Mouse (Mus musculus) brown adipose tissue, adult 24 weeks (tissue): Measurements from ENCODE around the gene Dclk1. TPM values are rescaled to one million over a fixed set of nuclear protein-coding genes. Genes with fewer than 3 reads are reported as not detected.
A peak's percentile ranks its signal among the peaks of the same experiment; 100 is the strongest.

ENCODE experiments used
- H3K27ac ChIP-seq: fragments of 200-500 bp; replicated peaks from 2 replicates; pipeline ENCODE4 v1.5.1; 2012; ENCODE audit warnings: low read depth, mild to moderate bottlenecking, low read length
- H3K4me1 ChIP-seq: fragments of 200-500 bp; 2 replicates; pipeline ENCODE4 v1.6.1; 2012; ENCODE audit warnings: low read length, mixed read lengths; ENCODE audit not compliant: control insufficient read depth, insufficient read depth, insufficient read length
- H3K4me3 ChIP-seq: fragments of 200-500 bp; 2 replicates; pipeline ENCODE4 v1.5.1; 2012; ENCODE audit warnings: low read depth, mild to moderate bottlenecking, low read length, moderate library complexity; ENCODE audit not compliant: insufficient read depth
- polyA plus RNA-seq: library from polyadenylated mRNA; stranded (reverse); fragments of >200 nt; gene quantifications from 2 replicates; pipeline ENCODE4 v1.2.4, GENCODE M21; 2012; ENCODE audit not compliant: missing spikeins, insufficient read depth, insufficient read length

Gene Dclk1
- polyA plus RNA-seq, 1 experiment, result 2.6 TPM

DNA sequence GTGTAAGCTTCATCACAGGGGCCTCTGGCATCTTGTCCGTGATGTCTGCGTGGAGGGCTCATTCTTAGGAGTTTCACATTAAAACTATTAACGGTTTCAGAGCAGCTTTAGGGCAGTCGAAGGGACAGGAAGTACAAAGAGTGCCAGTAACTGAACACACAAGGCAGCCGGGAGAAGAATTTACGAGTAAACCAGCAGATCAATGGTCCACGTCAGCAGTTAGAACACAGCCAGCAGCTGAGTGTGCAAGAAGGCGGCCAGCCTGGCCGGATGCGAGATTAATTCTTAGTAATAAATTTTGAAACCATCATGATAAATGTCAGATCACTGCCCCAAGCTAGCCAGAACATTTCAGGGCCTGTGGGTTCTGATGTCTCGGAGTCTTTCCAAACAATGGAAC, 94.7 kb downstream of the Dclk1 start:
- Histone ChIP-seq H3K4me1 (no peaks in the 10 kb centered on the region), H3K4me3 (no peak overlapping the region), H3K27ac (no peak overlapping the region)

DNA sequence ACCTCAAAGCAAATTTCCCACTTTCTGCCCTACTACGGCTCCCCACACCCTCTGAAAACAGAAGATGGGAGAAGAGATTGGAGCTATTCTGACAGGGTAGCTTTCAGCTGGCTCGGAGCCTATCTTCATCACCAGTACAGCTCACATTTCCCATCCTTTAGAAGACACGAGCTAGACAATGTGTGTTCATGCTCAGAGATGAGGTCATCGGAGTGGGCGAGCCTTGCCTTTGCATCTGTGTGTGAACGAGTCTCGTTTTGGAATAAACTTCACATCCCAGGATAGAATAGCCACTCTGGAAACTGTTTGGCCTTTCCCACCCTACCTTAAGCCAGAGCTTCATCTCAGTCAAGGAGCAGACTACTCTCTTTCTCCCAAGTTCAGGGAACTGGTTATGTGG, 95.5 kb downstream of the Dclk1 start:
- Histone ChIP-seq H3K4me1 (no peaks in the 10 kb centered on the region), H3K27ac (no peak overlapping the region), H3K4me3 (no peak overlapping the region)

DNA sequence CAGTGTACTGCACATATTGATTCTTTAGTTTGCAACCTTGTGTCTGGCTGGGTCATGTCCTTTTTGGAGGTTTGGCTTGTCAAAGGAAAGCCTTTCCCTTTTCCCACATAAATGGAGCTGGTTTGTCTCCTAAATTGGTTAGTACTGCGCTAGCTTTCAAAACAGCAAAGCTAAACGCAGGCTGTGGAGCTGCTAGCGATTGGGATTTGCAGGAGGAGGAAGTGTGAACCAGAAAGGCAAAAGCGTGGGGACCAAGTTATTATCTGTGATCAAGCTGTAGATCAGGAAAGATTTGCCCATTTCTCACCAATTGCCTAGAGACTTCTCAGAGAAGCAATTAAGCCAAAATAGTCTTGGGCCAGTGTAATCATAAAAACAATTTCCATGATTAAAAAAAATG, 100.3 kb downstream of the Dclk1 start:
- Histone ChIP-seq H3K27ac (no peak overlapping the region), H3K4me1 (no peaks in the 10 kb centered on the region), H3K4me3 (no peak overlapping the region)

DNA sequence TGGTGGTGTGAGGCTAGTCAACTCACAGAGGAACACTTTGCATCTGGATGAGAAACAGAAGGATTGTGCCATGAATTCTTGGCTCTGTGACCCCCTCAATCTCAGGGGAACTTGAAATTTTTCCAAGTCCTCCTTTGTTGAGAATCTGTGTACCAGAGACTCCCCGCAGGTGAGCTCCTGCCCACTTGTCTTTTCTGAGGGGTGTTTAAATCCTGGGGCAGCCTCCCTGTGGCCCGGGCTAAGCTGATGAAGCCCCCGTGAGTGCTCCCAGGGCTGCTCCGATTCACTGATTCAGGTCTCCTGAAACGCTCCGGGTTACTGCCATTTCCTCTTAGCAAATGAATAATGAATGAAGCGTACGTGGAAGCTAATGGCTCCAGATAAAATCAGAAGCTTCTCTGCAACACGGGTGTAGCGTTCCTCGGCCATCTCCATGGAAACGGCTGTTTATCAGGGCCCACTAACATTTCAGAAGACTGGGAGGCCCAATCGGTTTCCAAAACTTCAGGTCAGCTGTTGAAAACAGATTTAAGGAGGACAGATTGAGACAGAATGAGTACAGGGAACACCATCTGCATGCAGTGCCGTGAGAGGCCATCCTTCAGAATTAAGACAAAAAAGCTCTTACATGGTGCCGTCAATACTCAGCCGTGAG, 105.3 kb downstream of the Dclk1 start:
- Histone ChIP-seq H3K4me3 (no peak overlapping the region), H3K4me1 (no peaks in the 10 kb centered on the region), H3K27ac (no peak overlapping the region)

DNA sequence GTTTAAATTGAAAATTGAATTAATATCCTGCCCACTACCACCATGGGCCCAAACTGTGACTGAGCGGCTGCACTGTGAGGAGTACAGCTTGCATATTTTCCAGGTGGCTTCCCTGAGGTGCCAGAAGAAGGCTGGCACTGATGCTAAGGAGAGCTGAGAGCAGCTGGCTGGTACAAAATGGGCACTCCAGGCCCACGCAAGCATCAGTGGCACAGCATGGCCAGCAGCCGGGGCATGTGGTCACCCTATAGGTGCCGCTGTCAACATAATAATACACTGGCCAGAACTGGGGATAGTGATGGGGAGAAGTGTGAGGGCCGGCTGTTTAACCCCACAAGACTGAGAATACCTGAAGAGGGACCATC, 105.8 kb downstream of the Dclk1 start:
- Histone ChIP-seq H3K27ac (no peak overlapping the region), H3K4me1 (no peaks in the 10 kb centered on the region), H3K4me3 (no peak overlapping the region)

DNA sequence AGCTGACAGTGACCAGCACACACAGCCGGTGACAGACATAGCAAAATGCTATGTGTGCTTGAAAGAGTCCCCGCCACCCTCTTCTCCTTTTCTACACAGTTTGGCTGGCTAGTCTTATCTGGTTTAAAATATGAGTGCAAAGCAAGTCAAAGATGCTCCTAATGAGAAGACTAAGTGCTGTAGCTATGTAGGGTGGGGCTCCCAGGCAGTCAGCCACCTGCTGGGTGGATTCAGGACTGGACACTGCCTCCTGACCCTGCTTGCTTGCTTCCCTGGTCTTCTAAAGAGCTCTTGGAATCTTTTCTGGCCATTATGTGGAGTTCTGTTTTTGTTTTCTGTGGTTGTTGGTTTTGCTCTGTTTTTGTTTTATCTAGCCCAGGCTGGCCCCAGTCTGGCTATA, 108.0 kb downstream of the Dclk1 start:
- H3K27ac ChIP-seq, result no peak overlapping the region
- no peaks in the 10 kb centered on the region for H3K4me1 ChIP-seq
- no peak overlapping the region for H3K4me3 ChIP-seq

DNA sequence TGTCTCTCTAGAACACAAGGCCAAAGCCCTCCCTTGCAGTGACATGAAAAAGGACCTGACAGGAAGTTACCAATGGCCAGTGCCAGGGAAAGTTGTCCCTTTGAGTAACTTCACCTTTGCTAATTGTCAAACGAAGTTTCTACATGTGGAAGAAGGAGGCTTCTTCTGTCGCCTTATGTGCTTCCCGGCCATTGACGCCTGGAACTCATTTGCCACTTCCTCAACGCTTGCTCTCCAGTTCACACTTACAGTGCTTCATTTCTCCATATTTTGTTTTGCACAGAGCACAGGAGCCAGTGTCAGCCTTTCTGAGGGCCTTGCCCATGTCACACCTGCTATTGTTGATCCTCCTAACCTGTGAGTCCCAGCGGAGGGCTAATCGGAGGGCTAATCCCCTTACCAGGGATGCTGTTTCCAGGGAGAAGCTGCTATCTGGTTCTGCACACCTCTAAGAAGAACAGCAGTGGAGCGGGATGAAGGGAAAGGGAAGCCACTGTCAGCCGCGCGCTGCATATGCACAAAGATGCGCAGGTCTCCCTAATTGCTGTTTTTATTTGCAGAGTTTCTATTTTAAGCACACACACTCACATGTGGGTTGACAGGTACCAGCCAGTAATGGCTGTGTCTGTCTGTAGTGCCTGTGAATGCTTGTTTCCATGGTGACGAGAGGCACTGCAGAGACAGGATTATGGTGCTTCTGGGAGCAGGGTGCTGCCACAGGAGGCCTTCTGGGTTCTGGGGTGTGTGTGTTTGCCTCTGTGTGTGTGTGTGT, 109.3 kb downstream of the Dclk1 start:
- H3K4me1 ChIP-seq, result no peaks in the 10 kb centered on the region
- H3K27ac ChIP-seq, result no peak overlapping the region
- no peak overlapping the region for H3K4me3 ChIP-seq

DNA sequence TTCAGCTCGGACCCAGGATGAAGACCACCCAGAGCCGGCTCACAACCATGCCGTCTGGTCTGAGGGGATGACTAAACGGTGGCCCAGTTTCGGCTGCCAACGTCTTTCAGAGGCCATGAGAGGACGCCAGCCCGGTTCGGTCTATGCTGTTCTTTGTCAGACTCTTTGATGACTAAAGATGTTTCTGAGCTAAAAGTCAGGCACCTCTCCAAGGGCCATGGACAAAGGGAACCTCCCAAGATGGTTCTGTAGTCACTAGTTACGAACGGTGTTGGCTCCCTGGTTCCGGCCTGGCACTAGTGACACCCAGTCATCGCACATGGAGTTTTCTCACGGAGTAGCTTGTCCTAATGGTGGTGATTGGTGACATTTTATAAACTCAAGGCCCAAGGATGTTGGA, 110.4 kb downstream of the Dclk1 start:
- Histone ChIP-seq H3K4me1 (no peaks in the 10 kb centered on the region), H3K4me3 (no peak overlapping the region)

DNA sequence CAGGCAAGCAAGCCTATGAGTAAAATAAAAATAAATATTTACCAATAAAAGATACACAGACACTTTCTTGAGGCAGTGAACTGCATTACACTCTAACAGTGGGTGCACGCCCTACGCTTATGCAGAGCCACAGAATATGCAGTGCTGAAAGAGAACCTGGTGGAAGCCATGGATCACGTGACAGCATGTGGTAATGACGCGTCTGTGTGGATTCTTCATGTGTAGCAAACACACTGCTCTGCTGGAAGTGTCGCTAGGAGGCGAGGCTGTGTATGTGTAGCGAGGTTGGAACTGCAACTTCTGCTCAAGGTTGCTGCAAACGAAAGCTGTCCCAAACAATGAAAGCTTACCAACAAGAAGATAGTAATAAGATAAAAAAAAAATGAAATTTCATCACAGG, 111.0 kb downstream of the Dclk1 start:
- H3K4me3 ChIP-seq, result no peak overlapping the region
- H3K27ac ChIP-seq, result no peak overlapping the region
- no peaks in the 10 kb centered on the region for H3K4me1 ChIP-seq

More for the DNA sequence above, 110.4 kb downstream of the Dclk1 start:
- no peak overlapping the region for H3K27ac ChIP-seq

DNA sequence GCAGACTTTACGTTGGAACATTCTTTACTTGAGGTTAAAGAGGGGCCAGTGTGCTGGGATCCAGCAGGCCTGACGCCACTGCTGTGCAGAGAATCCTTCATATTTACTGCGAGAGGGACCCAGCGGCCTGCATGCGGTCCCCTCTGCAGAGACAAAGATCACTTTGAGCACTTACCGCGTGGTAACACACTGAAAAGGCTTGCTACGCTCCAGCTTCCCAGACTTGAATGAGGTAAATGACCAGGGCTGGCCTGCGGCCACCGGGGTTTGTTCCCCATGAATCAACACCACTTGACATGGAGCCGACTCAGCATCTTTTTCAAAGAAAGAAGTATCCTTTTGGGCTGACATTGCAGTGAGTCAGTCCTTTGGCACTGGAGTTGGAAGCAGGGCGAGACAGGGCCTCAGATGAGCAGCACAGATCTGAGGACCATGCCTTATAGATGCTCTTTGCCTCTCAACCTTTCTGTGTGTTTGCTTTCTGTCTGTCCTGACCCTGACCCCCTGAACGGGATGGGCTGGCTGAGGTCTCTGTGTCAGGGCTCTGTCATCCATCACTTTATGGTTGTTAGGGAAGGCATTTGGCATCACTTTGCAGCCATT, 111.8 kb downstream of the Dclk1 start:
- H3K4me1 ChIP-seq, result no peaks in the 10 kb centered on the region
- no peak overlapping the region for H3K4me3 ChIP-seq
- no peak overlapping the region for H3K27ac ChIP-seq

DNA sequence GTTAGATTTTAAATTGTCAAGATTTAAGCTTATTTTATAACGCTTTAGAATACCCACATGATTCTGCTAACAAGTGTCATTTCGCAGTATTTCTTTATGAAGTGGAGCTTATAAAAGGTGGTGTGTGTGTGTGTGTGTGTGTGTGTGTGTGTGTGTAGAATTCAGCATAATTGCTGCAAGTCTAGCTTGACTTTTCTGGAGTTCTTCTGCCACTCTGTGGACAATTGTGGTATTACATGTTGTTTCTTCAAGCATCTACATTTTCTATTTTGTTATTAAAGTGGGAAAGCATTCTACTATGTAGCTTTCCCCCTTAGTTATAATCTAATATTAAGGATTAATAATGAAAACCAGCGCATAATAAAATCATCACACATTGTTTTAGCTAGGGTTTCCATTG, 112.6 kb downstream of the Dclk1 start:
- H3K27ac ChIP-seq, result no peak overlapping the region
- H3K4me1 ChIP-seq, result no peaks in the 10 kb centered on the region
- H3K4me3 ChIP-seq, result no peak overlapping the region

DNA sequence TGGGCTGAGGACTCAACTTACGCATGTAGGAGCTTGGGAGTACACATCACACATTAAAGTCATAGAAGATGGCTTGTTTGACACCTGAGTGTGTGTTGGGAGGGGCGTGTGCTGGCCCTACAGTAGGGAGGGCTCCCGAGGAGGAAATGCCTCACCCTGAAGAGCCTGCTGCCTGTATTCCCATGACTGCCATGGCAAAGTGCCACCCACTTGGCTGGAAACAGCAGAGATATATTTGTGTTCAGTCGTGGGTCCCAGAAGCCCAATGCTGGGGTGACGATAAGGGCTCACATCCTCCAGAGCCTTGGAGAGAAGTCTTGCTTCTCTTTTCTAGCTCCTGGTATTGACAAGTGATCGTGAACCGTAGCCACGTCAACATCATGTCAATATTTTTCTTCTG, 116.3 kb downstream of the Dclk1 start:
- Histone ChIP-seq H3K27ac (no peak overlapping the region), H3K4me1 (no peaks in the 10 kb centered on the region), H3K4me3 (no peak overlapping the region)

DNA sequence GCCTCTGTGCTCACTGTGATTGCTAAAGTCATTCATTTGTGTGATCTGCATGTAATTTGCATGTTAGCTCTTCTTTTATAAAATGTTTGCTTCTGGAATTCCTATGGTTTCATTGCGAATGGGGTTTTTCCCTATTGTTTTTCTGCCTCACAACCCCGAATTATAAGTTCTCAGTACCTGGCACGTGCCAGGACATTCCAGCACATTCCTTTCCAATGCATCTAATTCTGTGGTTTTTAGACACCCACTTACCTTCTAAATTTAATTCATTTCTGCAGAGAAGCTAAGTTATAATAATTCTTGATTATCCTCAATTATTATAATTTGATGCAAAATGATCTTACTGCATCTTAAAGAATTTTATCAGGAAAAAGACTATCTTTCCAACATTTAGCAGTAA, 118.7 kb downstream of the Dclk1 start:
- Histone ChIP-seq H3K27ac (no peak overlapping the region), H3K4me1 (no peaks in the 10 kb centered on the region), H3K4me3 (no peak overlapping the region)

DNA sequence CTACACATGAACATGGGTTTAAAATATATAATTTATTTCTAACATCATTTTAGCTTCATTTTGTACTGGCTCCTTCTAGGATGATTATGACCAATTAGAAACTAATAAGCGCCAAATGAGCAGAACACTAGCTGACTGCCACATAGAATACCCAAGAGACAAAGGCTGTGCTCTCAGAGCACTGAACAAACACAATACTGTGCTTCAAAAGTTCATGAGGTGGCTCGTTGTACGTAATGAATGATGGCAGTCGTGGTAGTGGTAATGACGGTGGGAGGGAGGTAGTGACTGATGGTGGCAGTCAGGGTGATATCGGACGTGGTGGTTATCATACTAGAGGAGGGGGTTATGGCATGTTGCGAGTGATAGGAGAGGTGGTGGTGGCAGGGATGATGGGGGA, 125.0 kb downstream of the Dclk1 start:
- Histone ChIP-seq H3K4me1 (no peaks in the 10 kb centered on the region), H3K27ac (no peak overlapping the region), H3K4me3 (no peak overlapping the region)

DNA sequence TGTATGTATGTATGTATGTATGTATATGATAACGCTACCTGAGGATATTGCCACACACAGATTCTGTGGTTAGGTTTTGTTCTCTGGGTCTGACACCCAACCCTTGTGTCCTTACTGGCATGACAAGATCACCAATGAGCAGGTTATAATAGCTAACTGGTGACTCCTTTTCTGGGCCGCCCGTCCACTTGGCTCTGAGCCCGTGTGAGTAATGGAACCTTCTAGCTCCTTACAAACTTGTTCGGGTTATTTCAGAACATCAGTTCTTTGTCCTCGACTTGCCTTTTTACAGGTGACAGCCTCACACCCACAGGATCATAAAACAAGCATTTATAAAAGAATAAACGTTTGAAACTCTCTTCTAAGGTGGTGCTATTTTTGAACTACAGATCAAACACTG, 127.0 kb downstream of the Dclk1 start:
- Histone ChIP-seq H3K4me3 (no peak overlapping the region), H3K4me1 (no peaks in the 10 kb centered on the region), H3K27ac (no peak overlapping the region)

DNA sequence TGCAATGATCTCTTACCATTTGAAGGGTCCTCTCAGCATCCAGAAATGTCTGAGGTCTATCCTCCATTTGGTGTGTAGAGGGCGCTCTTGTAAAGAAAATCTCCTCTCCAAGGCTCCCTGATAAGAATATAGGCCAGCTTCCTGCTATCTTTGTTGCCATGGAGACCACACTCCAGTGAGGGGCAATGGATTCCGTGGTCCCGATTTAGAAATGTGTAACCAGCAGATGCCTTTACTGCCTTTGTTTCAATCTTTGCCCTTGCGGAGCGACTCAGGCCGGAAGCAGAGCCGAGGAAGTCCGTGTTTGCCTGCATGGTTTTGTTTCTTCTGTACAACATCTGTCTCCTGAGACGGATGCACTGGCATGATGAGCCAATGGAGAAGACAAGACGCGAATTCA, 131.5 kb downstream of the Dclk1 start:
- no peak overlapping the region for H3K27ac ChIP-seq
- no peaks in the 10 kb centered on the region for H3K4me1 ChIP-seq
- peak overlapping the region; percentile 38 for H3K4me3 ChIP-seq
